Mouse (Mus musculus): Measurements from ENCODE around the gene Wee1.
A peak's percentile ranks its signal among the peaks of the same experiment; 100 is the strongest.

The Wee1 gene

GRCm38 (mm10) chr7:110184608-110185007 is 62.8 kb downstream of the Wee1 start:
- no peak for DNase-seq (ENCODE audit: inconsistent age in 2 of 2, low spot score in 1 of 2)

- peak in 1 of 2 experiments; percentile 65 for DNase-seq (ENCODE audit: inconsistent age in 2 of 2, low spot score in 1 of 2)
Observed at GRCm38 (mm10) chr7:110189951-110190350, 68.1 kb downstream of the Wee1 start.

All from adrenal gland, adult (tissue).